Mouse (Mus musculus): ENCODE measurements around the gene Rhbdl1. TPM values are rescaled to one million over a fixed set of nuclear protein-coding genes. Genes with fewer than 3 reads are reported as not detected.
"Not testable (repeated sequence)": the region's sequence is repeated elsewhere in the genome, so short reads cannot be mapped to it uniquely, and the experiment has no call there.

Rhbdl1 gene
- polyA plus RNA-seq, 1 experiment, result 138 TPM

- no peak for DNase-seq (ENCODE audit: low read depth)
Observed at GRCm38 (mm10) chr17:25872676-25873075, 35.6 kb upstream of the Rhbdl1 start.

DNA sequence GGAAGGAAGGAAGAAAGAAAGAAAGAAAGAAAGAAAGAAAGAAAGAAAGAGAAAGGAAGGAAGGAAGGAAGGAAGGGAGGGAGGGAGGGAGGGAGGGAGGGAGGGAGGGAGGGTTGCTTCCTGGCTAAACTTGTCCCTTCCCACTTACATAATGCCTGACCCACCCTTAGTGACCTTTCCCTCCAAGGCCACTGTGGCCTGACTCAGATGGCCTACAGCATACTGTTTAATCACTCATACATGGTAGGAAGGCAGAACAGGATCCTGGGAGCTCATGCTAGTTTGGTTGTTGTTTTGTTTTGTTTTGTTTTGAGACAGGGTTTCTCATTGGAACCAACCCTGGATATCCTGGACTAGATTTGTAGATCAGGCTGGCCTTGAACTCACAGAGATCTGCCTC, 34.5 kb upstream of the Rhbdl1 start:
- DNase-seq (ENCODE audit: low read depth), result not testable (repeated sequence)

- DNase-seq (ENCODE audit: low read depth), result no peak
Observed at GRCm38 (mm10) chr17:25869954-25870353, 32.9 kb upstream of the Rhbdl1 start.

GRCm38 (mm10) chr17:25869498-25869897, 32.4 kb upstream of the Rhbdl1 start:
- no peak for DNase-seq (ENCODE audit: low read depth)

- DNase-seq (ENCODE audit: low read depth), result peak; percentile 70
Observed at GRCm38 (mm10) chr17:25868601-25869191, 31.6 kb upstream of the Rhbdl1 start, which contains the start of gene Mcrip2. Gene Mcrip2, minus strand, starts transcription at chr17:25868764.

GRCm38 (mm10) chr17:25867836-25868600, 30.9 kb upstream of the Rhbdl1 start:
- no peak for DNase-seq (ENCODE audit: low read depth)

- DNase-seq (ENCODE audit: low read depth), result no peak
Observed at GRCm38 (mm10) chr17:25867509-25867835, 30.4 kb upstream of the Rhbdl1 start.

- no peak for DNase-seq (ENCODE audit: low read depth)
Observed at GRCm38 (mm10) chr17:25866172-25866571, 29.1 kb upstream of the Rhbdl1 start.

DNA sequence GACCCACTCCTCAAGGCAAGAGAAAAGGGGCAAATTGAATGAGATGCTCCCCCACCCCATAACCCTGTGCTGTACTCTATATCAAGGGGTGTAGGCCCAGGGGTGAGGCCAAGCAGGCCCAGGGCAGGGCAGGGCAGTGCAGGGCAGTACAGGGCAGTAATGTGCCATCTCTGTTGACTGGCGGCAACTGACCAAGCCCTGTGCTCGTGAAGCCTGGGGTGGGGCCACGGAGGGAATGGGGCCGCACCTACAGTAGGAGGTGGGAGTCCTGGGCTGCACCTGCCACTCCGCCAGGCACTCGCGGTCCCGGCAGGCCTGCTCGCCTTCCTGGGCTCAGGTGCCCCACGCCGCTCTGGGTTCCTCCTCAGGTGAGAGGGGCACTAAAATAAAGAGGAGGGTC, 28.2 kb upstream of the Rhbdl1 start:
- no peak for DNase-seq (ENCODE audit: low read depth)

- DNase-seq (ENCODE audit: low read depth), result no peak
Observed at GRCm38 (mm10) chr17:25864311-25864710, 27.2 kb upstream of the Rhbdl1 start.

DNA sequence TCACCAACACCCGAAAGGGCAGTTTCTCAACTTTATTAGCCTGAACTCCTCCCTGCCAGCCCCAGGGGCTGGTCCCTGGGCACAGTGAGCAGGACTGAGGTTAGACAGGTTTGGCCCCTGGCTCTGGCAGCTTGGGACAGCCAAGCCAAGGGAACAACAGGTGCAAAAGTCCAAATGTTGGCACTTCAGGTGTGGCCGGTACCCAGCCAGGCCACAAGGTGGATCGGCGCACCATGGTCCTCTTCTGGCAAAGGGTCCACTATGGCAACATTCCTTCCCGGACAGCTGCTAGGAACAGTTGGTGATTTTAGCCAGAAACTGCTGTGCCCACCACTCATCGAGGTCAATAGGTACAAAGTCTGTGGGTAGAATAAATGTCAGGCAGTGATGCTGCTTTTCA, 26.6 kb upstream of the Rhbdl1 start:
- no peak for DNase-seq (ENCODE audit: low read depth)

- DNase-seq (ENCODE audit: low read depth), result no peak
Observed at GRCm38 (mm10) chr17:25861704-25862612, 24.9 kb upstream of the Rhbdl1 start.

DNA sequence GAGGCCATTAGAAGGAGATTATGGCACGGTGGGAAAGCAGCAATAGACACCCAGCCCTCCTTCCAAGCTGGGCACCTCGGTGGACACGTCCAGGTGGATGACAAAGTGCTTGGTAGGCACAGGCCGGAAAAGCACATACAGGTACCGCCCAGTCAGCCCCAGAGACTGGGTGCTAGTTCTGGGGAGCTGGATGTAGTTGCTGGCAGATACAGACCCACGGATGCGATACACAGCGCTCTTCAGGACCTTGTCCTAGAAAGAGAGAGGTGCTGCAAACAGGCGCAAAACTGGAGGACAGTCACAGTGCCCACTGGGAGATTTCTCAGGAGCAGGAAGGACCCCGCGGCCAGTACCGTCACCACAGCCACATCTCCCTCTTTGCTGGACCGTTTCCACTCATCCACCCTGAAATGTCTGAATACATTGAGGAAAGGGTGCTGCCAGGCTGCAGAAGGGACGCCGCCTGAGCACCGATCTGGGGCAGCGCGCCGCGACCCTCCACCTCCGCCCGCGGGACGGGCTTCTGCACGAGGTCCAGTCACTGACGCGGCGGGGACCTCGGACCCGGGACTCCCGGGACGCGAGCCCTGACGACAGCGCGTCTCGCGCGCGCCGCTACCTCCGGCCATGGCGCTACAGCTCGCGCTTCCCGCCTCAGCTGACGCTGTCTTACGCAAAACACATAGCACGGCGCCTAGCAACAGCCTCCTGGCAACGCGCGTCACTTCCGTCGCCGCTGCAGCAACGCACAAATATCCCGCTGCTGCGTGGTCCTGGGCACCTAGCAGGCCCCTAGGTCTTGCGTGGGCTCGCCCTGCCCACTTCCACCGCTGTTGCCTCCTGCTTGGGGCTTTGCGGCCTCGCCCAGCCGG, 24.0 kb upstream of the Rhbdl1 start, which contains the start of gene Wdr90:
Gene Wdr90 (minus strand): TSS at position 670 of the 872 bp plus-strand sequence.
- no peak for DNase-seq (ENCODE audit: low read depth)

DNA sequence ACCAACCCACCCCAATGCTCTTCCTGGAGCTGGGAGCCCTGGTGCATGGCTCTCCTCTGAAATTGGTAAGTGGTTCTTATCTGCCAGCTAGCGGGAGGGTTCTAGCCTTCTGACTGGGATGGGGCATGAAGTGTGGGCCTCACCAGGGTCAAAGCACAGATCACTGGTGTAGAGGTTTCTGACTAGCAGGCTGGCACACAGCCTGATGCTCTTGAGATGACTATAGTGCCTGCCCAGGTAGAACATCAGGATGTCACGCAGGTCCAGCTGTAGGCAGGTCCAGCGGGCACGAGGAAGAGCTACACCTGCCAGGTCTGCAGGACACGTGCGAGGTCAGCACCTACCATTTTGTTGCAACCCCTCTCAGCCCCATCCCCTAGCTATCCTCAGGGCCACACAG, 23.1 kb upstream of the Rhbdl1 start:
- no peak for DNase-seq (ENCODE audit: low read depth)

DNA sequence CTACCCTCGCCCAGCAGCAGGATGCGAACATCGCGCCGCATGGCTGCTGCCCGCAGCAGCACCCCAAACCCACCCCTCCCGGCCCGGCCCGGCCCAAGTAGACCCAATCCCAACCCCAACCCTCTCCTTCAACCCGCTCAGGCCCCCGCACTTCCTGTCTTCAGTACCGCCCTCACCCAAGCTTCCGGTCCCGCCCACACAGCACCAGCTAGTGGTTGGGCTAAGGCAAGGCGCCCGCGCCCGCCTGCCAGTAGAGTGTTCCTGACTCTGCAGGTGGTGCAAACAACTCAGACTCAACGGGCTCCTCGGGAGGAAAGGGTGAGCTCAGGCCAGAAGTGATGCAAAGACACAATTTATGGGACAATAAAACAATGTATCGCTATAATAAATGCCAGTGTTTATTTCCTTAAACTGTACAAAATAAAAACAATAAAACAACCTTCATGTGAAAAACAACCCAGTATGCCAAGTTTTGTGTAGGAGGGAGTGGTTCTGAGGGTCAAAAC, 7.4 kb upstream of the Rhbdl1 start, which contains the start of gene Rhot2:
Gene Rhot2 (minus strand): TSS at position 456 of the 506 bp plus-strand sequence.
- DNase-seq (ENCODE audit: low read depth), result no peak

GRCm38 (mm10) chr17:25843636-25844395, 6.7 kb upstream of the Rhbdl1 start:
- no peak for DNase-seq (ENCODE audit: low read depth)

- no peak for DNase-seq (ENCODE audit: low read depth)
Observed at GRCm38 (mm10) chr17:25843122-25843521, 6.0 kb upstream of the Rhbdl1 start.

- DNase-seq (ENCODE audit: low read depth), result no peak
Observed at GRCm38 (mm10) chr17:25842509-25842908, 5.4 kb upstream of the Rhbdl1 start.

- no peak for DNase-seq (ENCODE audit: low read depth)
Observed at GRCm38 (mm10) chr17:25841117-25841880, 4.2 kb upstream of the Rhbdl1 start, which contains the start of gene Gm20683. Gene Gm20683, minus strand, starts transcription at chr17:25841763.

All from gonadal fat pad, adult 2 months (tissue).